In the genomic region with DNA sequence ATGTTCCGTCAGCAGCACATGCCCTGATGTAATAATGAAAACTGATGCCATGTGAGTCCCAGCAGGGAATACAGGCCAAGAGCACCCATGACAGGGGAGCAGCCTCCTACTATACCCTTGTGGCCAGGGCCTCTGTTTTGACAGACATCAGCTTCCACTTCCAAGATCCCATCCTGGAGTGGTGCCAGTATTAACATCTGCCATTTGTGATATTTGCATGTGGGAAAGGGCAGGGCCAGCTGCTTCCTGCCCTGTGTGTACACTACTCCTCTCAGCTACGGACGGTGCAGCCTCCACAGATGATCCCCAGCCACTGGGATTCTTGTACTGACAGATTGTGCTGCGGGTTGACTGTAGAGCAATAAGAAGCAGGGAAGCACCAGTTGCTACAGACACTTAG, we compare ENCODE assay signal across 12 mouse cellular contexts.
DNase-seq lines count a peak whose midpoint lies in the region; ATAC-seq and TF ChIP-seq lines count a peak whose summit lies in the region.
"Had no signal": no experiment of that assay in that cellular context is flagged by ENCODE, and none has a peak within 500 bp of the region (broad histone marks: within the 10 kb centered on the region; RNA-seq: fewer than 3 reads in every experiment).

No protein-coding gene starts in this region.

- H3K9me3 ChIP-seq in stomach, embryonic 14.5 days (ENCODE audit: control insufficient read depth, low read depth, low read length): no peaks in the 10 kb centered on the region
- no peaks in the 10 kb centered on the region for H3K9me3 ChIP-seq in stomach, postnatal 0 days (ENCODE audit: control insufficient read depth, low read length)
- H3K9me3 ChIP-seq in intestine, embryonic 16.5 days (ENCODE audit: control insufficient read depth, low read length): no peaks in the 10 kb centered on the region

- 35% methylated on average over 4 of the region's 4 CpGs for whole genome bisulfite sequencing in stomach, embryonic 14.5 days
- 24% methylated on average over 4 of the region's 4 CpGs for WGBS in stomach, postnatal 0 days
- 30% methylated on average over 4 of the region's 4 CpGs for WGBS in intestine, embryonic 16.5 days

- H3K4me3 ChIP-seq in stomach, embryonic 14.5 days (ENCODE audit: low read depth, low read length): no peak overlapping the region
- no peak overlapping the region for H3K4me3 ChIP-seq in stomach, postnatal 0 days (ENCODE audit: low read depth, low read length)
- H3K4me3 ChIP-seq in intestine, embryonic 16.5 days (ENCODE audit: low read length): no peak overlapping the region
- H3K4me3 ChIP-seq: heart, adult 2 months; megakaryocyte, embryonic 14.5 days had no signal

- peak; percentile 11 for DNase-seq in gastrocnemius, postnatal 10 days
- DNase-seq in gastrocnemius, postnatal 4 days (ENCODE audit: low spot score in 2 of 2): no peak
- DNase-seq in stomach, postnatal 0 days (ENCODE audit: low spot score): no peak
- no peak for DNase-seq in urinary bladder, postnatal 10 days (ENCODE audit: low spot score)
- DNase-seq in adrenal gland, postnatal 36 days: no peak
- no peak for DNase-seq in thymus, postnatal 25 days
- DNase-seq: thymus, postnatal 4 days had no signal

- no peak for TF ChIP-seq EP300 in stomach, postnatal 0 days (optimal IDR thresholded peaks at IDR 0.05)

- H3K4me2 ChIP-seq in stomach, embryonic 14.5 days (replicated peaks; ENCODE audit: low read depth, low read length): no peak overlapping the region
- H3K4me2 ChIP-seq in stomach, postnatal 0 days (replicated peaks; ENCODE audit: low read depth): no peak overlapping the region
- no peak overlapping the region for H3K4me2 ChIP-seq in intestine, embryonic 16.5 days (ENCODE audit: low read depth, low read length)

- no peak for TF ChIP-seq CTCF in stomach, postnatal 0 days (IDR thresholded peaks at IDR 0.05; ENCODE audit: low read depth)

- ATAC-seq in stomach, embryonic 14.5 days (ENCODE audit: insufficient number of reproducible peaks, insufficient read depth, low FRiP score, low read depth): peak; percentile 50; the same call in 1 of the 2 replicates
- ATAC-seq in stomach, postnatal 0 days (ENCODE audit: low FRiP score, low TSS enrichment): no peak
- ATAC-seq in intestine, embryonic 16.5 days: peak; percentile 66

- no peaks in the 10 kb centered on the region for H3K36me3 ChIP-seq in stomach, embryonic 14.5 days (ENCODE audit: control insufficient read depth, insufficient read depth, low read length)
- H3K36me3 ChIP-seq in stomach, postnatal 0 days (ENCODE audit: control insufficient read depth, insufficient read depth, low read length): no peaks in the 10 kb centered on the region
- H3K36me3 ChIP-seq in intestine, embryonic 16.5 days (ENCODE audit: control insufficient read depth, insufficient read depth, low read length): no peaks in the 10 kb centered on the region
- H3K36me3 ChIP-seq: G1E had no signal

- H3K27ac ChIP-seq in stomach, embryonic 14.5 days (ENCODE audit: low read length): no peak overlapping the region
- no peak overlapping the region for H3K27ac ChIP-seq in stomach, postnatal 0 days (replicated peaks)
- no peak overlapping the region for H3K27ac ChIP-seq in intestine, embryonic 16.5 days (ENCODE audit: low read length)
- H3K27ac ChIP-seq: heart, adult 2 months had no signal

- no peaks in the 10 kb centered on the region for H3K27me3 ChIP-seq in stomach, embryonic 14.5 days (ENCODE audit: control insufficient read depth, insufficient read depth, low read length)
- no peaks in the 10 kb centered on the region for H3K27me3 ChIP-seq in stomach, postnatal 0 days (ENCODE audit: control insufficient read depth, insufficient read depth, low read length)
- no peaks in the 10 kb centered on the region for H3K27me3 ChIP-seq in intestine, embryonic 16.5 days (replicated peaks; ENCODE audit: control insufficient read depth, insufficient read depth, low read length)
- H3K27me3 ChIP-seq: megakaryocyte, embryonic 14.5 days had no signal

- H3K4me1 ChIP-seq in stomach, embryonic 14.5 days (ENCODE audit: control insufficient read depth, insufficient read depth, low read length): peaks cover 6% of the 10 kb centered on the region; the same call in 1 of the 2 replicates
- no peaks in the 10 kb centered on the region for H3K4me1 ChIP-seq in stomach, postnatal 0 days (replicated peaks; ENCODE audit: control insufficient read depth, insufficient read depth)
- H3K4me1 ChIP-seq in intestine, embryonic 16.5 days (ENCODE audit: control insufficient read depth, insufficient read depth, low read length): peaks cover 8% of the 10 kb centered on the region; the same call in 1 of the 2 replicates

- no peak overlapping the region for H3K9ac ChIP-seq in stomach, embryonic 14.5 days (replicated peaks; ENCODE audit: low read depth, low read length)
- no peak overlapping the region for H3K9ac ChIP-seq in stomach, postnatal 0 days (ENCODE audit: low read length)
- no peak overlapping the region for H3K9ac ChIP-seq in intestine, embryonic 16.5 days (ENCODE audit: low read depth, low read length)
